Mouse (Mus musculus) hindbrain, embryonic 10.5 days (tissue): ENCODE results near the gene Adgrl3. TPM values are rescaled to one million over a fixed set of nuclear protein-coding genes. Genes with fewer than 3 reads are reported as not detected.

Experiments
- DNase-seq: peaks from one replicate; pipeline ENCODE4 v3.0.0-alpha.2; 2017; ENCODE audit warnings: low spot score
- H3K27ac ChIP-seq: fragments of 300-500 bp; sonication (generic); 2 replicates; pipeline ENCODE4 v1.5.1; 2016; ENCODE audit warnings: mild to moderate bottlenecking, moderate library complexity
- H3K27me3 ChIP-seq: fragments of 300-500 bp; sonication (generic); 2 replicates; pipeline ENCODE4 v1.6.1; 2016; ENCODE audit warnings: mild to moderate bottlenecking; ENCODE audit not compliant: poor library complexity, insufficient read depth, severe bottlenecking
- H3K36me3 ChIP-seq: fragments of 300-500 bp; sonication (generic); 2 replicates; pipeline ENCODE4 v1.6.1; 2016; ENCODE audit warnings: mild to moderate bottlenecking, moderate library complexity
- H3K4me1 ChIP-seq: fragments of 300-500 bp; sonication (generic); replicated peaks from 2 replicates; pipeline ENCODE4 v1.6.1; 2016; ENCODE audit warnings: mild to moderate bottlenecking
- H3K4me3 ChIP-seq: fragments of 300-500 bp; sonication (generic); 2 replicates; pipeline ENCODE4 v1.5.1; 2016; ENCODE audit warnings: mild to moderate bottlenecking, moderate library complexity
- H3K9me3 ChIP-seq: fragments of 300-500 bp; sonication (generic); 2 replicates; pipeline ENCODE4 v1.6.1; 2016; ENCODE audit warnings: mild to moderate bottlenecking, moderate library complexity
- WGBS: fragments of 180-500 bp; shearing (Covaris S2); methylation state at CpG from one replicate; pipeline ENCODE4 v1.1.7; 2016; 5-methylcytosine and 5-hydroxymethylcytosine counted together
- polyA plus RNA-seq: library from polyadenylated mRNA; unstranded; fragments of >200 nt; fragmentation: Nextera tagmentation; extraction: Ambion mirVana; gene quantifications from 2 replicates; pipeline ENCODE4 v1.2.1, GENCODE M21; 2016

The Adgrl3 gene
- polyA plus RNA-seq, 1 experiment from 2014 or later: 23.3 TPM

GRCm38 (mm10) chr5:81566577-81566976 lies 546.6 kb downstream of the Adgrl3 start:
- no peak for DNase-seq
- H3K27ac ChIP-seq: no peak overlapping the region
- WGBS: 86% methylated on average over 1 of the region's 1 CpGs
- no peaks in the 10 kb centered on the region for H3K4me1 ChIP-seq
- H3K9me3 ChIP-seq: no peaks in the 10 kb centered on the region
- H3K27me3 ChIP-seq: no peaks in the 10 kb centered on the region
- no peaks in the 10 kb centered on the region for H3K36me3 ChIP-seq
- no peak overlapping the region for H3K4me3 ChIP-seq

- 69% methylated on average over 1 of the region's 1 CpGs for WGBS
- H3K27me3 ChIP-seq: no peaks in the 10 kb centered on the region
- H3K4me3 ChIP-seq: no peak overlapping the region
- H3K4me1 ChIP-seq: no peaks in the 10 kb centered on the region
- no peaks in the 10 kb centered on the region for H3K9me3 ChIP-seq
- no peak for DNase-seq
- H3K36me3 ChIP-seq: no peaks in the 10 kb centered on the region
- no peak overlapping the region for H3K27ac ChIP-seq
Measured at GRCm38 (mm10) chr5:81568743-81569142, 548.8 kb downstream of the Adgrl3 start.

- 84% methylated on average over 5 of the region's 5 CpGs for WGBS
- Histone ChIP-seq H3K4me3 (no peak overlapping the region), H3K27ac (no peak overlapping the region), H3K36me3 (no peaks in the 10 kb centered on the region), H3K27me3 (no peaks in the 10 kb centered on the region), H3K4me1 (peaks cover 8% of the 10 kb centered on the region; the same call in 1 of the 2 replicates), H3K9me3 (no peaks in the 10 kb centered on the region)
- DNase-seq: no peak
Measured at GRCm38 (mm10) chr5:81582886-81583285, 562.9 kb downstream of the Adgrl3 start.

- 27% methylated on average over 3 of the region's 3 CpGs for whole genome bisulfite sequencing
- no peaks in the 10 kb centered on the region for H3K36me3 ChIP-seq
- H3K27me3 ChIP-seq: no peaks in the 10 kb centered on the region
- H3K4me1 ChIP-seq: peaks cover 8% of the 10 kb centered on the region; the same call in 1 of the 2 replicates
- no peak overlapping the region for H3K27ac ChIP-seq
- H3K4me3 ChIP-seq: no peak overlapping the region
- no peaks in the 10 kb centered on the region for H3K9me3 ChIP-seq
- DNase-seq: no peak
Measured at GRCm38 (mm10) chr5:81583425-81583824, 563.5 kb downstream of the Adgrl3 start.

GRCm38 (mm10) chr5:81584945-81585344 lies 565.0 kb downstream of the Adgrl3 start:
- Histone ChIP-seq H3K4me3 (no peak overlapping the region), H3K27ac (no peak overlapping the region), H3K36me3 (no peaks in the 10 kb centered on the region), H3K4me1 (peaks cover 8% of the 10 kb centered on the region; the same call in 1 of the 2 replicates), H3K9me3 (no peaks in the 10 kb centered on the region), H3K27me3 (no peaks in the 10 kb centered on the region)
- WGBS: 86% methylated on average over 3 of the region's 3 CpGs
- no peak for DNase-seq

- no peak overlapping the region for H3K27ac ChIP-seq
- no peak for DNase-seq
- H3K36me3 ChIP-seq: no peaks in the 10 kb centered on the region
- no peaks in the 10 kb centered on the region for H3K27me3 ChIP-seq
- 86% methylated on average over 14 of the region's 14 CpGs for WGBS
- no peaks in the 10 kb centered on the region for H3K9me3 ChIP-seq
- H3K4me1 ChIP-seq: peaks cover 9% of the 10 kb centered on the region; the same call in 1 of the 2 replicates
- H3K4me3 ChIP-seq: no peak overlapping the region
Measured at GRCm38 (mm10) chr5:81590005-81590694, 570.2 kb downstream of the Adgrl3 start.

GRCm38 (mm10) chr5:81591481-81591880 lies 571.5 kb downstream of the Adgrl3 start:
- 37% methylated on average over 3 of the region's 3 CpGs for WGBS
- peaks cover 9% of the 10 kb centered on the region; the same call in 1 of the 2 replicates for H3K4me1 ChIP-seq
- no peaks in the 10 kb centered on the region for H3K36me3 ChIP-seq
- no peak overlapping the region; the same call in 1 of the 2 replicates for H3K27ac ChIP-seq
- no peak for DNase-seq
- no peak overlapping the region for H3K4me3 ChIP-seq
- H3K27me3 ChIP-seq: no peaks in the 10 kb centered on the region
- H3K9me3 ChIP-seq: no peaks in the 10 kb centered on the region

- DNase-seq: no peak
- no peak overlapping the region for H3K27ac ChIP-seq
- H3K4me1 ChIP-seq: peaks cover 9% of the 10 kb centered on the region; the same call in 1 of the 2 replicates
- H3K9me3 ChIP-seq: no peaks in the 10 kb centered on the region
- H3K36me3 ChIP-seq: no peaks in the 10 kb centered on the region
- WGBS: 95% methylated on average over 1 of the region's 1 CpGs
- no peak overlapping the region for H3K4me3 ChIP-seq
- H3K27me3 ChIP-seq: no peaks in the 10 kb centered on the region
Measured at GRCm38 (mm10) chr5:81593396-81593995, 573.6 kb downstream of the Adgrl3 start.

GRCm38 (mm10) chr5:81598041-81598440 lies 578.1 kb downstream of the Adgrl3 start:
- no peaks in the 10 kb centered on the region for H3K9me3 ChIP-seq
- H3K4me1 ChIP-seq: no peaks in the 10 kb centered on the region
- 76% methylated on average over 6 of the region's 6 CpGs for WGBS
- H3K27ac ChIP-seq: no peak overlapping the region
- no peak overlapping the region for H3K4me3 ChIP-seq
- no peak for DNase-seq
- H3K27me3 ChIP-seq: no peaks in the 10 kb centered on the region
- H3K36me3 ChIP-seq: no peaks in the 10 kb centered on the region

- Histone ChIP-seq H3K27ac (no peak overlapping the region), H3K36me3 (no peaks in the 10 kb centered on the region), H3K27me3 (no peaks in the 10 kb centered on the region), H3K4me1 (no peaks in the 10 kb centered on the region), H3K9me3 (no peaks in the 10 kb centered on the region), H3K4me3 (no peak overlapping the region)
- DNase-seq: no peak
- WGBS: 89% methylated on average over 4 of the region's 4 CpGs
Measured at GRCm38 (mm10) chr5:81602889-81603288, 583.0 kb downstream of the Adgrl3 start.

- no peaks in the 10 kb centered on the region for H3K36me3 ChIP-seq
- no peaks in the 10 kb centered on the region for H3K4me1 ChIP-seq
- WGBS: 92% methylated on average over 1 of the region's 1 CpGs
Measured at GRCm38 (mm10) chr5:81605646-81606045, 585.7 kb downstream of the Adgrl3 start.

GRCm38 (mm10) chr5:81610223-81610622 lies 590.3 kb downstream of the Adgrl3 start:
- Histone ChIP-seq H3K27me3 (no peaks in the 10 kb centered on the region), H3K9me3 (no peaks in the 10 kb centered on the region), H3K4me1 (no peaks in the 10 kb centered on the region), H3K4me3 (no peak overlapping the region), H3K27ac (no peak overlapping the region), H3K36me3 (no peaks in the 10 kb centered on the region)
- no peak for DNase-seq
- 90% methylated on average over 5 of the region's 5 CpGs for WGBS

More at GRCm38 (mm10) chr5:81605646-81606045, 585.7 kb downstream of the Adgrl3 start:
- no peaks in the 10 kb centered on the region for H3K9me3 ChIP-seq
- H3K4me3 ChIP-seq: no peak overlapping the region
- no peaks in the 10 kb centered on the region for H3K27me3 ChIP-seq
- no peak for DNase-seq
- H3K27ac ChIP-seq: no peak overlapping the region

- Histone ChIP-seq H3K27me3 (no peaks in the 10 kb centered on the region), H3K9me3 (no peaks in the 10 kb centered on the region), H3K4me3 (no peak overlapping the region), H3K4me1 (no peaks in the 10 kb centered on the region), H3K36me3 (no peaks in the 10 kb centered on the region), H3K27ac (no peak overlapping the region)
- no peak for DNase-seq
- WGBS: 88% methylated on average over 4 of the region's 4 CpGs
Measured at GRCm38 (mm10) chr5:81614674-81615073, 594.7 kb downstream of the Adgrl3 start.
